Mouse (Mus musculus) gastrocnemius, adult 2 months (tissue): ENCODE measurements around the gene Esrra. TPM values are rescaled to one million over a fixed set of nuclear protein-coding genes. Genes with fewer than 3 reads are reported as not detected.

ENCODE experiments used
- DNase-seq: peaks from one replicate; pipeline ENCODE4 v3.0.0; 2022
- H3K27ac ChIP-seq: fragments of 200-600 bp; 2 replicates; pipeline ENCODE4 v1.8.1; 2022; ENCODE audit warnings: mild to moderate bottlenecking
- H3K4me3 ChIP-seq: fragments of 200-600 bp; 2 replicates; pipeline ENCODE4 v1.8.1; 2022; ENCODE audit warnings: mild to moderate bottlenecking, moderate library complexity
- CTCF ChIP-seq: fragments of 200-600 bp; IDR thresholded peaks from 2 replicates; pipeline ENCODE4 v1.8.1; 2022; ENCODE audit warnings: antibody characterized with exemption, mild to moderate bottlenecking, moderate library complexity
- intact Hi-C: fragments of 180-260 bp; cut with DNase I; formaldehyde crosslinking; loops from one replicate; pipeline ENCODE4 v1.15.1; 2025
- total RNA-seq, 2 experiments: library from RNA; stranded (reverse); gene quantifications; 2 replicates each; pipeline ENCODE4 v1.2.3; 2021

Gene Esrra
- total RNA-seq, 2 experiments from 2014 or later, result 80.0 to 108 TPM

DNA sequence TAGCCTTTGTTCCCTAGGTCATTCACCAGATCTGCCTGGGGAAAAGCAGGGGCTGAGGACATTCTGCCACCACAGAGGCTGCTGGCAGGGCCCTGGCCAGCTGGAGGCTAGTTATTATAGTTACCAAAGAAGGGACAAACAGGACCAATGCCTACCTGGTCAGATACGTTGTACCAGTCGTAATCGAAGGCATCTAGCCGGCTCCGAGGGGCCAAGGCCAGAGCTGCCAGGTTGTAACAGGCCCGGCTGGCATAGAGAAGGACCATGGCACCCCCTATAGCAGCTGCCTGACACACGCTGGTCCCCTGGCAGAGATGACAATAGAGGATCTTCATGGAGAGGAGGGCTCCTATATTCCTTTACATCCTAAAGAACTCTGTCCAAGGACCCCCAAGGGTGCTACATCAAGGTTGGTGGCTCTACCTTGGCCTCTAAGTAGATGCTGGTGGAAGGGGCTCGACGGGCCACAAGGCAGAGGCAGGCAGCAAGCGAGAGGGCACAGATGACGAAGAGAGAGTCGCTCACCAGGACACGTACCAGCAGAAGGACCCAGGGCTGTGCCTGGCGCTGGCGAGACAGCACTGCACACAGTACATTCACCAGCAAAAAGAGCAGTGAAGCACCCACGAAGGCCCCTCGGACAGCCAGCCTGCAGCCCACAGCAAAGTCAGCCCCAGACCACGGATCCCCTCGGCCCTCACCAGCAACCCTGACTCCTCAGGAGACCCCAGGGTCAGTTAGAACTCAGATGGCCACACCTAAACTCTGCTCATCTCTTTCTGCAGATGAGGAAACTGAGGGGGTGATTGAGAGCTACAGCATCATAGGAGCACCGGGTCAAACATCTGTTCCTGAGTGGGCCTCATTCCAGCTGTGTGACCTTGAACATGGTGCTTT is 17.7 kb upstream of the Esrra start:
- H3K27ac ChIP-seq, result no peak overlapping the region

DNA sequence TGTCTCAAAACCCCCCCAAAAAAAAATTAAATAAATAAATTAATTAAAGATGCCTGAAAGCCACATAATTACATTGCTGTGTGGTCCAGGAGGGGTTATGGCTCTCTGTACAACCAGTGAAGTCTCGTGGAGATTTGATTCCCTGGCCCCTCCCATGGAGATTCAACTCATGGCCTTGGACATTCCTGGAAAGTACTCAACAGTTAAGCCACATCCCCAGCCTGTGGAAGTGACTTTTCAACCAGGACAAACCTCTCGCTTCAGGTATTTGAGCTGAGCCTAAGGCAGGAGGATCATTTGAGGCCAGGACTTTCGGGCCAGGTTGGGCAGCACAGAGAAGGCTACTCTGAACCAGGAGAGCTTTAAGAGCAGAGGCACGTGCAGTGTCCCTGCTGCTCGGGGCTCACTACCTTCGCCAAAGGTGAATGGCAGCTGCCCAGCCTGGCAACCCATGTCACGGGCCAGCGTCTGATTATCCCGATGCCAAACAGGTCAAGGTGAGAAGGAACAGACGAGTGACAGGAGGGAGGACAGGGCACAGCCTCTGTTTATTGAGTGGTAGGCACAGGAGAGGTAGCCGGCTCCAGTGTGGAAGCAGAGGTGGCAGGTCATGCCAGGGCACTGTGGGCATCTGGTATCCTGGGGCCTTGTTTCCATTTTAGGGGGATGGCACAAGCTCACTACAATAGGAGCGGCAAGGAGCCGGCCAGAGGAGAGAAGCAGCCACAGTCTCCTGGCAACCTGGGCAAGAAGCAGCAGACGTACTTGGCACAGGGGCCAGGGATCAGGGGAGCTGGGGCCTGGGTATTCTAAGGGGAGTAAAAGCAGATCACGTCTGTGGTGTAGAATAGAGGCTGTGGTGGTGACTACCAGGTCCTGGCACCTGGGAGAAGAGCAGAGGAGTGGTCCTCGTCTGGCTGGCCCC is 16.2 kb upstream of the Esrra start:
- TF ChIP-seq CTCF, result no peak
- Histone ChIP-seq H3K27ac (peak overlapping the region; percentile 48), H3K4me3 (no peak overlapping the region)
- peak; percentile 41 for DNase-seq
- intact Hi-C loops, result no loop called here

More for the DNA sequence above, 17.7 kb upstream of the Esrra start:
- no peak for DNase-seq
- intact Hi-C loops, result no loop called here
- H3K4me3 ChIP-seq, result no peak overlapping the region
- TF ChIP-seq CTCF, result no peak

DNA sequence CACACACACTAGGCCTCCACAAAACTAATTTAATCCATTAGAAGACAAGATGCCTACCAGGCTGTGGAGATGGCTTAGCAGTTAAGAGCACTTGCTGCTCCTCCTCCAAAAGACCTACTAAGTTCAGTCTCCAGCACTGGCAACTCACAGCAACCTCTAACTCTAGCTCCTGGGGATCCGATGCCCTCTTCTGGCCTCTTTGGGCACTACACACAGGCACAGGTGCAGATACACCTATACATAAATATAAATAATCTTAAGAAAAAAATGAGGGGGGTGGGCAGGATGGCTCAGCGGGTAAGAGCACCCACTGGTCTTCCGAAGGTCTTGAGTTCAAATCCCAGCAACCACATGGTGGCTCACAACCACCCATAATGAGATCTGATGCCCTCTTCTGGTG is 14.7 kb upstream of the Esrra start:
- no peak for DNase-seq
- intact Hi-C loops, result no loop called here
- Histone ChIP-seq H3K4me3 (no peak overlapping the region), H3K27ac (no peak overlapping the region)
- TF ChIP-seq CTCF, result peak; percentile 51

DNA sequence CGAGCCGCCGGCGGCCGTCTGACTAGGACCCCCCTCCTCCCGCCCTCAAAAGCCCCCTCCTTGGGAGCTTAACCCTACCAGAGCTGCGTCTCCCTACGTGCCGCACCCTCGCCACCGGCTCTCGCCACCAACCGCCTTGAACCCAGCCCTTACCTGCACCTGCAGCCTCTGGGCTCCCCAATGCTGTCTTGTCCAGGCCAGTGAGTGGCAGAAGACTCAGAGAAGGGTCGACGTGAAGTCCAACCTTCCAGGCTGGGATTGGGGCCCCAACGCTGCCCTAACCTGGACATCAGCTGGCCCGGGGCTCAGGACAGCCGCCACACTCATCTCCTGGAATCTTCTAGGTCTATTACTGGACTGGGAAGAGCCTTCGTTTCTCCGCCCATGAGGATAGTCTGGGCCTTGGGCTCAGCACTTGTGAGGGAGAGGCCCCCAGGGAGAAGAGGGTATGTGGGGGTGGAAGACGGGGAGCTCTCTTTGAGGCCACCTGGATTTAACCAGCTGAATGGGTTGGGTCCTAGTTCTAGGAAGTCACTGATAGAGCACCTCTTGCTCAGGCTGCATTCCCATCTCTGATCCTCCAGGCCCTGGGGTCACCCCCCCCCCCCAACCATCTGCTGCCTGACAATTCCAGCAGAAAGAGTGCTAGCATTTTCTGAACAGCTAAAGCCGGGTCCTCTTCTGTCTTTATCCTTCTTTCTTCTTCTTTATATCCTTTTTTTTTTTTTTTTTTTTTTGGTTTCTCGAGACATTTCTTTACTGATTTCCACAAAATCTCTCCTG is 12.8 kb upstream of the Esrra start, which contains the start of gene Kcnk4:
Gene Kcnk4, minus strand, starts transcription at position 321 of the 783 bp plus-strand sequence.
- TF ChIP-seq CTCF, result no peak
- Histone ChIP-seq H3K27ac (no peak within 1 kb of the TSS), H3K4me3 (peak within 1 kb of the TSS; percentile 72)
- no peak for DNase-seq
- intact Hi-C loops, result no loop called here

- intact Hi-C loops, result no loop called here
- peak overlapping the region; percentile 72 for H3K4me3 ChIP-seq
- no peak overlapping the region for H3K27ac ChIP-seq
- DNase-seq, result peak; percentile 52
- no peak for TF ChIP-seq CTCF
Measured at GRCm38 (mm10) chr19:6933436-6934194, 12.0 kb upstream of the Esrra start.

DNA sequence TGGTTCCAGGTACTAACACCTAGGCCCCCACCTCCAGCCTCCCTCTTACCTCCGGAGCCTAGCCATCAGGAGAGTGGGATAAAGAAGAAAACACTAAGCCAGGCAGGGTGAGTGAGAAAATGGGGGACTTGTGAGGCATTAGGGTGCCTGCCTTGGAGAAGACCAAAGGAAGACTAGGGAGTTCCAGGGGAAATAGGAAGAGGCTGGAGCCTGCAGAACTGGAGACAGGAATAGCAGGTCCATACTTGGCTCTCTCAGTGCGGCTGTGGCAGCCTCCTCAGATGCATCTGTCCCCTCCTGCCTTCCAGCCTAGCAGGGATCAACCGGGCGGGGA is 11.5 kb upstream of the Esrra start:
- no peak for DNase-seq
- intact Hi-C loops, result no loop called here
- TF ChIP-seq CTCF, result no peak
- Histone ChIP-seq H3K4me3 (peak overlapping the region; percentile 72; the same call in 1 of the 2 replicates), H3K27ac (no peak overlapping the region)

DNA sequence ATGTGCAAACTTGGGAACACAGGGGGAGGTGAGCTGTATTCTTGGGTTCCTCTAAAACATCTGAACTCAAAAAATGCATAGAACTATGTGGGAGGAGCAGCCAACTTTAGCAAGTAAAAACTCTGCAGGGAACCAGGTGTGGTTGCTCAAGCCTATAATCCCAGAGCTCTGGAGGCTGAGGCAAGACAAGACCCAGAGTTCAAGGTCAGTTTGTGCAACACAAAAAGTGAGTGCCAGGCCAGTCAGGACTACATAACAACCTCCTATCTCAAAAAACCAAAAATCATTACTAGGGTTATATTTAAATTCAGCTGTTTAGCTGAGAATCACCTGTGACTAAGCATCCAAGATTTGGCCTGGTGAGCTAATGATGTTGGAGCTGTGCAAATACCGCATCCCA is 10.4 kb upstream of the Esrra start:
- DNase-seq, result no peak
- H3K4me3 ChIP-seq, result no peak overlapping the region
- H3K27ac ChIP-seq, result no peak overlapping the region
- intact Hi-C loops, result no loop called here
- no peak for TF ChIP-seq CTCF

- no peak for DNase-seq
- intact Hi-C loops, result no loop called here
- TF ChIP-seq CTCF, result no peak
- Histone ChIP-seq H3K4me3 (no peak overlapping the region), H3K27ac (no peak overlapping the region)
Measured at GRCm38 (mm10) chr19:6931002-6931401, 9.4 kb upstream of the Esrra start.

DNA sequence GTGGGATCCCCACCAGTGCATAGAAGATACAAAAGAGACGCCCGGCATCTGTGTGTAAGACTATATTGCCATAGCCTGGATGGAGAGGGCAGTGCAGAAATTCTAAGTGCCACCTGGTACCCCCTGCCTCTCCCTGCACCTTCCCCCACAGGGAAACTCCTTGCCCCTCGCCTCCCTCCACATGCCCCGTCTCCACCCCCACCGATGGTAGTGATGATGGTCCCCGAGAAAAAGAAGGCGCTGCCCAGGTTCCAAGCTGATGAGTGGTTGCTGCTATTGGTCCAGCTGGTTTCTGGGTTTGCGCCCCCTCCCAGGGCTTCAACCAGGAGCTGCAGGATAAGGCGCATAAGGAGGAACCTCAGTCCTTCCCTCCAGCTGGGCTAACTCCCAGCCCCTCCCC is 6.5 kb upstream of the Esrra start:
- no peak overlapping the region for H3K4me3 ChIP-seq
- DNase-seq, result no peak
- TF ChIP-seq CTCF, result no peak

DNA sequence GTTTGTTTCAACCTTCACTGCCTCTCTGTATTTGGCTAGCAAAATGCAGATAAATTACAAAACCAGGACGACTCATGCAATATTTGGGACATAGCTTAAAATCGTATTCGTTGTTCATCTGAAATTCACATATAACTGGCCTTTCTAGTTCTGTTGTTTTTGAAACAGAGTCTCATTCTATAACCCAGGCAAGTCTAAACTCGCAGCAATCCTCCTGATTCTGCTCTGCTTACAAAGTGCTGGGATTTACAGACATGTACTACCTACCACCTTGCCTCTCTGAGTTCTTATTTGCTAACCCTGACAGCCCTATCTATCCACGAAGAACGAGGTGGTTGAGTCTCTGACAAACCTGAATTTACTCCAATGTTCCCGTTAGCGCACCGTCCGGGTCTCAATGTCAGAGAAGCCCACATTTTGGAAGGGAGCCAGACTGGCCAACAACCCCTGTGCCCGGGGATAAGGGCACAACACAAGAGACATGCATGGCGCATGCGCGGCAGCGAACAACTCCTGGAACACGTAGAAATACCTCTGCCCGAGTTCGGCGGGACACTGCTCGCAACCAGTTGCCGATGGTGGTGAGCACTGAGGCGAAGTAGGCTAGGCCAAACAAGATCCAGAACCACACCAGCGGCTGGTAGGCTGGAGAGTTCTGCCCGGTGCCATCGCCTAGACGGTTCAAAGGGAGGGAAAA is 5.1 kb upstream of the Esrra start:
- Histone ChIP-seq H3K27ac (no peak overlapping the region), H3K4me3 (no peak overlapping the region)
- no peak for DNase-seq
- intact Hi-C loops, result no loop called here
- TF ChIP-seq CTCF, result no peak

More for the DNA sequence above, 6.5 kb upstream of the Esrra start:
- intact Hi-C loops, result no loop called here
- no peak overlapping the region for H3K27ac ChIP-seq
